Mouse (Mus musculus): Measurements from ENCODE around the gene Pfdn2. TPM values are rescaled to one million over a fixed set of nuclear protein-coding genes. Genes with fewer than 3 reads are reported as not detected.

The Pfdn2 gene
- polyA plus RNA-seq, 1 experiment from 2014 or later, result 146 TPM

DNA sequence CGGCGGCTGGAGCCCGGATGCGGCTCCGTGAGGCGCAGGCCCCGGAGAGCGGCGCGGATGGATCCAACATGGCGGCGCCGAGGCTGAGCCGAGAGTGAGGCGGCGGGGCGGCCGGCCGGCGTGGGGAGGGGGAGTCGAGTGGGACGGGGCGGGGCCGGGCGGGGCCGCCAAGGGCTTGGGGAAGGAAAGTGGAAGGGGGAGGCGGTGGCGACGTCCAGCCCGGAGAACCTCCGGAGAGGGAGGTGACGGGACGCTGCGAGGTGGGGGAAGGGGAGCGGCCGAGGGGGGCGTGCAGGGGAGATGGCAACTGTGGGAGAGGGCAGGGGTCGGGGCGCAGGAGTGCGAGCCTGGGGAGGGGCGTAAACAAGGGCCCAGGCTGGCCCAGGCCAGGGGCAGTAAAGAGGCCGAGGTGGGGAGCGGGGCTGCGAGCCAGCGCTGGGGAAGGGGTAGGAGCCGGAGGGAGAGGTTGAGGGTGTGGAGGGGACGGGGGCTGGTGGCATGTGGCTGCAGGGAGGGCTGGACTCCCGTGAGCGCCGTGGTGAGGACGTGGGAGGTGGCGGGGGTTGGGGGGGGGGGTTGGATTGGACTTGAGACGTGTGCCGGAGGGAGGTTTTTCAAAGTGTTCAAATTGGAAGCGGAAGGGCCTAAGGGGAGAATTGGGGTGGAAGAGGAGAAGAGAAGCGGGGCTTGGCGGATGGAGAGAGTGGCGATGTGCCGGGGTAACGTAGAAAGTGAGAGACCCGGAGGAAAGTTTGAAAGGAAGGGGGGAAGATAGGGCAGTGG, 15.8 kb upstream of the Pfdn2 start:
- WGBS, result 1% methylated on average over 59 of the region's 61 CpGs
- Histone ChIP-seq H3K9ac (peak overlapping the region; percentile 95), H3K4me3 (peak overlapping the region; percentile 93), H3K27me3 (replicated peaks) (no peaks in the 10 kb centered on the region), H3K36me3 (replicated peaks) (no peaks in the 10 kb centered on the region), H3K4me1 (peaks cover 57% of the 10 kb centered on the region), H3K9me3 (no peaks in the 10 kb centered on the region), H3K27ac (peak overlapping the region; percentile 99), H3K4me2 (peak overlapping the region; percentile 64)
- peak; percentile 86 for ATAC-seq (replicated peaks)

DNA sequence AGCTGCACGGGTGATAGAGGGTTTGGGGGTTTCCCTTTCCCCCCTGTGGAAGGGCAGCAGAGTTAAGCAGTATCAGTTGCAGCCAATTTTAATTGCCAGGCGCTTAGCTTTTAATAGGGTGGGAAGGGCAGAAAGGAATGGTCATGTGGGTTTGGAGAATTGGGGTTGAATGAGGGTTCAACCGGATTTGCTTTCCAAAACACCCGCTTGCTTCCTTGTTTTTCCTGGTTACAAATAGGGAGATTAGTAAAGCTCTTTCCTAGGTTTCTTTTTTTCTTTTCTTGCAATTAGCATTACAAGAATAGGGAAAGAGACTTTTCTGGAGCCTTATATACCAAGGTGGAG, 15.3 kb upstream of the Pfdn2 start:
- under 1% methylated on average over 4 of the region's 4 CpGs for WGBS
- Histone ChIP-seq H3K4me1 (peaks cover 57% of the 10 kb centered on the region), H3K4me2 (peak overlapping the region; percentile 64), H3K9ac (peak overlapping the region; percentile 95), H3K27ac (peak overlapping the region; percentile 99), H3K9me3 (no peaks in the 10 kb centered on the region), H3K36me3 (replicated peaks) (no peaks in the 10 kb centered on the region), H3K4me3 (peak overlapping the region; percentile 93), H3K27me3 (replicated peaks) (no peaks in the 10 kb centered on the region)
- no peak for ATAC-seq (replicated peaks)

DNA sequence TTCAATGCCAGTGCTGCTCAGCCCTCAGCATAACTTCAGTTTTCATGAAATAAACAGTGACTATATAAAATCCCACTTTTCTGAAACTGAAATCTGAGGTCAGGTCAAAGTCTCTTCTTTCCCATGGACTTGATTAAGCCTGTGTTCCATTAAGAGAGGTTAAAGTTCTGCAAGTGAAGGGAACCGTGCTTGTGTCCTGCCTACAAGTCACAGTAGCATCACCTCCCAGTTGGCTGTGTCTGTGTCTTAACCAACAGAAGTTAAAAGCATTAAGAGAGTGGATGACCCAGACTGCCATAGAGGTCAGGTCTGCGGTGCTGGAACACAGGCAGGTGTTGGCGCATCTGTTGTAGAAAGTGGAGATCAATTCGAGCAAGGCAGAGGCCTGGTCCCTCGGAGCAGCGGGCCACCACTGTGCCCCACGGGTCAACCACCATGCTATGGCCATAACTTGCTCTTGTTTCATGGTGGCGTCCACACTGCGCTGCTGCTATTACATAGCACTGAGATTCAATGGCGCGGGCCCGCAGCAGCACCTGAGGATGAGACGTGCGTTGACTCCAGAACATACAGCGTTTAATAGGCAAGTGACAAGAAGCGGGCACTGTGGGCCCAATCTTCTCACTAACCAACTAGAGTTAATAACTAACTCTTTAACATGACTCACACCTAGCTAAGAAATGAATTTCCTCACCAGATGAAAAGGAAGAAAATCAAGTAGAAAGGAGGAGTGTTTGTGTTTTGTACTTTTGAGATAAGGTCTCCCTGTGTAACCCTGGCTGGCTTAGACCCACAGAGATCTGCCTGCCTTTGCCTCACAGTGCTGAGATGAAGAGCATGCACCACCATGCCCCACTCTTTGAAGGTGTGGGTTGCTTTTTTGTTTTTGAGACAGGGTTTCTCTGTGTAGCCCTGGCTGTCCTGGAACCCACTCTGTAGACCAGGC, 2.9 kb upstream of the Pfdn2 start:
- WGBS, result 97% methylated on average over 16 of the region's 16 CpGs
- no peak for ATAC-seq (replicated peaks)
- Histone ChIP-seq H3K4me1 (peaks cover 24% of the 10 kb centered on the region), H3K4me3 (no peak overlapping the region), H3K9ac (no peak overlapping the region), H3K27me3 (replicated peaks) (no peaks in the 10 kb centered on the region), H3K27ac (no peak overlapping the region), H3K36me3 (replicated peaks) (peaks cover 49% of the 10 kb centered on the region), H3K4me2 (no peak overlapping the region), H3K9me3 (0 out of 2 replicates have a peak, but pooled peaks cover 6% of the 10 kb centered on the region)

DNA sequence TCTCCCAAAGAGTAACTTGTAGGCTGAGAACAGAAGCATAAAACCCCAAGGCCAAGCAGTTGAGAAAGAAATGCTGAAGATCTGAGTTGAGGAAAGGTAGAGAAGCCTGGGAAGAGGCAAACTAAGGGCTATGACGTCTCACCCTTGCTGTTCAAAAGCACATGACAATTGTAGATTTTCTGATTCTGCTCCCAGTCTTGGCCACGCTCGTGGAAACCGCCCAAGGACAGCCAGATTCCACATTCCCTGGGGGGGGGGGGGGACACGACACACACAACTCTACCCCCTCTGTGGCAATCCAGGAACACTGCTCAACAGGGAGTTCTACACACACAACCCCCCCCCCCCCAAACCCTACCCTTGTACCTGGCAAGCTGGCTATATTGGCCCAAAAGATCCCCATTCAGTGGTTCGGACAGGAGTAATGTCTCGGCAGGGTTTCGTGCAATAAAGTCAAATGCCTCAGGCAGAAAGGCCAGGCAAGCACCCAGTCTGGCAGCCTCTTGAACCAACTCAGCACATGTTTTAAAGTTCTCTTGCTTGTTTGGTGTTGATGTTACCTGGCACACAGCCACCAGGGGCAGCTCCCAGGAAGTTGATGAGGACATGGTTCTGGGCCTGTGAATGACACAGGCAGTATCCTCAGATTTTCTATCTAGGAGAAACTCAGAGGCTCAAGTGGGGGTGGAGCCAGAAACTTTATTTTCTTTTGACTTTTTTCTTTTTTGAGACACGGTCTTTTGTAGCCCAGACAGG, 1.4 kb upstream of the Pfdn2 start:
- Histone ChIP-seq H3K4me1 (peaks cover 36% of the 10 kb centered on the region), H3K9ac (no peak overlapping the region), H3K36me3 (replicated peaks) (peaks cover 35% of the 10 kb centered on the region), H3K9me3 (0 out of 2 replicates have a peak, but pooled peaks cover 6% of the 10 kb centered on the region), H3K27me3 (replicated peaks) (no peaks in the 10 kb centered on the region), H3K27ac (no peak overlapping the region), H3K4me3 (peak overlapping the region; percentile 94; the same call in 1 of the 2 replicates), H3K4me2 (peak overlapping the region; percentile 81; the same call in 1 of the 2 replicates)
- 81% methylated on average over 9 of the region's 9 CpGs for WGBS
- ATAC-seq (replicated peaks), result no peak

DNA sequence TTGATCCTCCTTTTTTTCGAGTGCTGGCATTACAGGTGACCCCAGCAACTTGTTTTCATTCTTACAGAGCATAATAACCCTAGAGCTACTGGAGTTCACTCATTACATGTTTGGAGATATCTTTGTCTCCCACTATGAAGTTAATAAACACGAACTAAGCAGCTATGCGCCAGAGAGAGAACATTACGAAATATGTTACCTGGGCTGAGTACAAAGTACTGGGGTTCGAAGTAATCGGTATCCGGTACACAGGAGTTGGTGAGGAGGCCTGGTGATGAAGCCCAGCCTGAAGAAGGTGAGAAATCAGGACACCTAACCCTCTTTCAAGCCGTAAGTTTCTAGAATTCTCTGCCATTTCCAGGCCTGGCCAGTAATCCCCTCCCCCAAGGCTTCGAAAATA, 755 bp upstream of the Pfdn2 start:
- WGBS, result 76% methylated on average over 9 of the region's 9 CpGs
- Histone ChIP-seq H3K4me2 (peak overlapping the region; percentile 81), H3K27me3 (replicated peaks) (no peaks in the 10 kb centered on the region), H3K4me3 (peak overlapping the region; percentile 94), H3K36me3 (replicated peaks) (peaks cover 29% of the 10 kb centered on the region), H3K9ac (peak overlapping the region; percentile 78), H3K27ac (no peak overlapping the region; the same call in 1 of the 2 replicates), H3K9me3 (0 out of 2 replicates have a peak, but pooled peaks cover 6% of the 10 kb centered on the region), H3K4me1 (peaks cover 38% of the 10 kb centered on the region)
- peak; percentile 24 for ATAC-seq (replicated peaks)

DNA sequence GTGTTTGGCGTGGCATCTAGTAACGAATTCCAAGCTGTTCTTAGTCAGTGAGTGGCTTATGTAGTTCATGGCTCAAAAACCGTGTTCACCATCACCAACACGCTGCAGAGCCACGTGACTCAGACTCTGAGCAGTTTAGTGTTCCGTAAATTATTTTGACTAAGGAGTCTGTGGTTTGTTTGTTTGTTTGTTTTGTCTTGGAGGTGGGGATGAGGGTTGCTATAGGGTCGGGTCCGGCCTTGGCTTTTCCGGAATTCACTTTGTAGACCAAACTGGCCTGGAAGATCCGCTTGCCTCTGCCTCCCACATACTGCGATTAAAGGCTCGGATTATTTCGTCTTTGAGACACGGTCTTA, 603 bp downstream of the Pfdn2 start:
- H3K9me3 ChIP-seq, result 0 out of 2 replicates have a peak, but pooled peaks cover 6% of the 10 kb centered on the region
- peak overlapping the region; percentile 78 for H3K9ac ChIP-seq
- H3K27me3 ChIP-seq (replicated peaks), result no peaks in the 10 kb centered on the region
- peak overlapping the region; percentile 81 for H3K4me2 ChIP-seq
- no peak for ATAC-seq (replicated peaks)
- H3K4me1 ChIP-seq, result peaks cover 38% of the 10 kb centered on the region
- WGBS, result under 1% methylated on average over 14 of the region's 14 CpGs
- peak overlapping the region; percentile 86 for H3K27ac ChIP-seq
- peak overlapping the region; percentile 94 for H3K4me3 ChIP-seq
- peaks cover 16% of the 10 kb centered on the region for H3K36me3 ChIP-seq (replicated peaks)

- Histone ChIP-seq H3K27ac (no peak overlapping the region), H3K9me3 (0 out of 2 replicates have a peak, but pooled peaks cover 6% of the 10 kb centered on the region), H3K4me1 (peaks cover 36% of the 10 kb centered on the region), H3K36me3 (replicated peaks) (no peaks in the 10 kb centered on the region), H3K9ac (no peak overlapping the region), H3K27me3 (replicated peaks) (no peaks in the 10 kb centered on the region), H3K4me3 (no peak overlapping the region), H3K4me2 (no peak overlapping the region)
- no peak for ATAC-seq (replicated peaks)
- WGBS, result 93% methylated on average over 3 of the region's 3 CpGs
Observed at GRCm38 (mm10) chr1:171348665-171349064, 3.2 kb downstream of the Pfdn2 start.

- H3K36me3 ChIP-seq (replicated peaks), result no peaks in the 10 kb centered on the region
- H3K27me3 ChIP-seq (replicated peaks), result no peaks in the 10 kb centered on the region
- H3K4me3 ChIP-seq, result no peak overlapping the region
- H3K27ac ChIP-seq, result no peak overlapping the region
- no peak overlapping the region for H3K4me2 ChIP-seq
- no peak overlapping the region for H3K9ac ChIP-seq
- 96% methylated on average over 2 of the region's 2 CpGs for WGBS
- ATAC-seq (replicated peaks), result no peak
- peaks cover 33% of the 10 kb centered on the region for H3K4me1 ChIP-seq
- H3K9me3 ChIP-seq, result 0 out of 2 replicates have a peak, but pooled peaks cover 6% of the 10 kb centered on the region
Observed at GRCm38 (mm10) chr1:171349210-171349609, 3.7 kb downstream of the Pfdn2 start.

DNA sequence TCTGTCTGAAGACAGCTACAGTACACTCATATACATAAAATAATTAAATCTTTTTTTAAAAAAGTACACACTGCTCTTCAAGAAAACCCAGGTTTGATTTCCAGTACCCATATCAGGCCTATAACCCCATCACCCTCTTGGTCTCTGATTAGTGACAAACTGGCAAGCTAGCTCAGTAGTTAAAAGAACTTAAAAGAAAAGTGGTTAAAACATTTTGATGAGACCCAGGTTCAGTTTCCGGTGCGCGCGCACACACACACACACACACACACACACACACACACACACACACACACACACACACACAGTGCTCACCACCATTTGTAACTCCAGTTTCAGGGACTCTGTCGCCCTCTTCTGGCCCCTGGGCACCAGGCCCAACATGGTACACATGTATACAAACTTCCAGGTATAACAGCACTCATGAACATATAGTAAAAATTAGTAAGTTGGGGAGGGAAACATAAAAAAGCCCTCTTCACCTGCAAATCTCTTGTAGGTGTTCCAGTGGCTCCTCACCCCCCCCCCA, 10.4 kb downstream of the Pfdn2 start:
- Histone ChIP-seq H3K36me3 (replicated peaks) (0 out of 2 replicates have a peak, but pooled peaks cover 2% of the 10 kb centered on the region), H3K4me1 (peaks cover 12% of the 10 kb centered on the region), H3K27me3 (replicated peaks) (no peaks in the 10 kb centered on the region), H3K4me3 (no peak overlapping the region), H3K4me2 (no peak overlapping the region), H3K27ac (no peak overlapping the region), H3K9ac (no peak overlapping the region), H3K9me3 (no peaks in the 10 kb centered on the region)
- ATAC-seq (replicated peaks), result no peak
- 86% methylated on average over 5 of the region's 5 CpGs for WGBS

- Histone ChIP-seq H3K4me3 (no peak overlapping the region), H3K4me2 (no peak overlapping the region), H3K27ac (no peak overlapping the region), H3K9me3 (no peaks in the 10 kb centered on the region), H3K27me3 (replicated peaks) (no peaks in the 10 kb centered on the region), H3K4me1 (peaks cover 17% of the 10 kb centered on the region), H3K36me3 (replicated peaks) (0 out of 2 replicates have a peak, but pooled peaks cover 2% of the 10 kb centered on the region), H3K9ac (no peak overlapping the region)
- ATAC-seq (replicated peaks), result no peak
- 94% methylated on average over 2 of the region's 2 CpGs for WGBS
Observed at GRCm38 (mm10) chr1:171356814-171357213, 11.3 kb downstream of the Pfdn2 start.

DNA sequence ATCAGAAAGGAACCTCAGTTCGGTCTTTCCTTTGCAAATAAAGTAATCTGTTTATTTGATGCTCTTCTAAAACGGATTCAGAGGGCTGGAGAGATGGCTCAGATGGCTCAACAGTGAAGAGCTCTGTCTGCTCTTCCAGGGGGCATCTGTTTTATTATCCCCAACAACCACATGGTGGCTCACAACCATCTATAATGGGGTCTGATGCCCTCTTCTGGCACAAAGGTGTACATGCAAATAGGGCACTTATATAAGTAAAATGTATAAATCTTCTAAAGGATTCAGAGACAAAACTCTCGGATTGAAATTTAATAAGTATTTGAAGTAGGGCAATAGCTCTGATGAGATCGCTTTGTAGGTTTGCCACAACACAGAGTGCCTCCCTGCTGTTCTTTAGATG, 13.0 kb downstream of the Pfdn2 start:
- 0 out of 2 replicates have a peak, but pooled peaks cover 2% of the 10 kb centered on the region for H3K36me3 ChIP-seq (replicated peaks)
- H3K27me3 ChIP-seq (replicated peaks), result no peaks in the 10 kb centered on the region
- H3K9me3 ChIP-seq, result no peaks in the 10 kb centered on the region
- no peak overlapping the region for H3K4me2 ChIP-seq
- H3K27ac ChIP-seq, result no peak overlapping the region
- no peak overlapping the region for H3K4me3 ChIP-seq
- peaks cover 20% of the 10 kb centered on the region for H3K4me1 ChIP-seq
- H3K9ac ChIP-seq, result no peak overlapping the region
- 73% methylated on average over 4 of the region's 4 CpGs for WGBS
- ATAC-seq (replicated peaks), result no peak
